Mouse (Mus musculus) ES-E14 (cell line): ENCODE results near the gene Klhdc1.

Experiments used
- MAFK ChIP-seq: IDR thresholded peaks from 2 replicates; pipeline ENCODE4 v1.6.1; 2014; ENCODE audit warnings: mild to moderate bottlenecking, low read depth, low read length, inconsistent platforms; ENCODE audit not compliant: insufficient read depth
- ZNF384 ChIP-seq: IDR thresholded peaks from 2 replicates; pipeline ENCODE4 v1.6.1; 2012; ENCODE audit warnings: low read depth, low read length, inconsistent platforms

DNA sequence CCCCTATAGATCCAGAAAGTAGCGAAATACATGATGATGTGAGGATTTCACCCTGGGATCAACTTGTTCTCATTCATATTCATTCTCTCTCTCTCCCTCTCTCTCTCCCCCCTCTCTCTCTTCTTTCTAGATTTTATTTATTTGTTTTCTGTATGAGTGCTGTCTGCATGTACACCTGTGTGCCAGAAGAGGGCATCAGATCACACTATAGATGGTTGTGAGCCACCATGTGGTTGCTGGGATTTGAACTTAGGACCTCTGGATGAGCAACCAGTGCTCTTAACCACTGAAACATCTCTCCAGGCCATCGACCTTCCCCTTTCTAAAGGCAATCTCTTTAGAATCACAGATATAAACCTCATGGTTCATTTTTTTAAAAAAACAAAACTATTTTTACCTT lies 32.5 kb upstream of the Klhdc1 start:
- TF ChIP-seq ZNF384 (no peak), MAFK (no peak)
